Mouse (Mus musculus): ENCODE results near the gene Tymp. TPM values are rescaled to one million over a fixed set of nuclear protein-coding genes. Genes with fewer than 3 reads are reported as not detected.

The Tymp gene
- polyA plus RNA-seq, 1 experiment from 2014 or later, result 1.4 TPM

GRCm38 (mm10) chr15:89350447-89350846 lies 26.4 kb downstream of the Tymp start:
- 84% methylated on average over 5 of the region's 5 CpGs for WGBS
- Histone ChIP-seq H3K4me3 (replicated peaks) (no peak overlapping the region), H3K4me1 (replicated peaks) (peaks cover 8% of the 10 kb centered on the region), H3K27ac (no peak overlapping the region), H3K4me2 (replicated peaks) (no peak overlapping the region), H3K27me3 (replicated peaks) (no peaks in the 10 kb centered on the region), H3K9ac (no peak overlapping the region), H3K36me3 (peaks cover 35% of the 10 kb centered on the region), H3K9me3 (no peaks in the 10 kb centered on the region)
- no peak for ATAC-seq

GRCm38 (mm10) chr15:89343325-89343724 lies 33.5 kb downstream of the Tymp start:
- Histone ChIP-seq H3K36me3 (no peaks in the 10 kb centered on the region), H3K4me2 (replicated peaks) (no peak overlapping the region), H3K4me3 (replicated peaks) (no peak overlapping the region), H3K27me3 (replicated peaks) (no peaks in the 10 kb centered on the region), H3K9ac (no peak overlapping the region), H3K27ac (no peak overlapping the region), H3K9me3 (no peaks in the 10 kb centered on the region), H3K4me1 (replicated peaks) (no peaks in the 10 kb centered on the region)
- ATAC-seq, result no peak
- WGBS, result 86% methylated on average over 3 of the region's 3 CpGs

- Histone ChIP-seq H3K9ac (no peak overlapping the region), H3K27ac (no peak overlapping the region), H3K36me3 (no peaks in the 10 kb centered on the region), H3K9me3 (no peaks in the 10 kb centered on the region), H3K4me2 (replicated peaks) (no peak overlapping the region), H3K27me3 (replicated peaks) (no peaks in the 10 kb centered on the region), H3K4me1 (replicated peaks) (no peaks in the 10 kb centered on the region), H3K4me3 (replicated peaks) (no peak overlapping the region)
- ATAC-seq, result no peak
- WGBS, result 44% methylated on average over 1 of the region's 1 CpGs
Observed at GRCm38 (mm10) chr15:89341678-89342077, 35.2 kb downstream of the Tymp start.

- Histone ChIP-seq H3K4me3 (replicated peaks) (no peak overlapping the region), H3K4me1 (replicated peaks) (no peaks in the 10 kb centered on the region), H3K27ac (no peak overlapping the region), H3K27me3 (replicated peaks) (no peaks in the 10 kb centered on the region), H3K36me3 (no peaks in the 10 kb centered on the region), H3K9ac (no peak overlapping the region), H3K9me3 (no peaks in the 10 kb centered on the region), H3K4me2 (replicated peaks) (no peak overlapping the region)
- no peak for ATAC-seq
- 84% methylated on average over 3 of the region's 3 CpGs for WGBS
Observed at GRCm38 (mm10) chr15:89340136-89340535, 36.7 kb downstream of the Tymp start.

DNA sequence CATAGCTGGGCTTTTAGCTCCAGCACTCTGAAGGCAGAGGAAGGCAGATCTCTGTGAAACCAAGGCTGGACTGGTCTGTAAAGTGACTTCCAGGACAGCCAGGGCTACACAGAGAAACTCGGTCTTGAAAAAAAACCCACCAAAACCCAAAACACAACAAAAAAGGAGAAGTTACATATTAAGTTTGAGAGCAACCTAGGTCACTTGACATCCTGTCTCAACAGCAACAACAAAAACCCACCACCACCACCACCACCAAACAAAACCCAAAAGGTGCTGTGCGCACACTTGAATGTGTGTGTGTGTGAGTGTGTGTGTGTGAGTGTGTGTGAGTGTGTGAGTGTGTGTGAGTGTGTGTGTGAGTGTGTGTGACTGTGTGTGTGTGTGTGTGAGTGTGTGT lies 37.1 kb downstream of the Tymp start:
- H3K27me3 ChIP-seq (replicated peaks), result no peaks in the 10 kb centered on the region
- no peak overlapping the region for H3K9ac ChIP-seq
- no peaks in the 10 kb centered on the region for H3K4me1 ChIP-seq (replicated peaks)
- no peaks in the 10 kb centered on the region for H3K9me3 ChIP-seq
- WGBS, result 76% methylated on average over 2 of the region's 2 CpGs
- H3K4me2 ChIP-seq (replicated peaks), result no peak overlapping the region
- no peak overlapping the region for H3K4me3 ChIP-seq (replicated peaks)
- H3K36me3 ChIP-seq, result no peaks in the 10 kb centered on the region
- no peak for ATAC-seq
- no peak overlapping the region for H3K27ac ChIP-seq

- no peak for ATAC-seq
- Histone ChIP-seq H3K36me3 (no peaks in the 10 kb centered on the region), H3K27me3 (replicated peaks) (no peaks in the 10 kb centered on the region), H3K9ac (no peak overlapping the region), H3K27ac (no peak overlapping the region), H3K9me3 (no peaks in the 10 kb centered on the region), H3K4me1 (replicated peaks) (no peaks in the 10 kb centered on the region), H3K4me2 (replicated peaks) (no peak overlapping the region), H3K4me3 (replicated peaks) (no peak overlapping the region)
- 85% methylated on average over 14 of the region's 14 CpGs for WGBS
Observed at GRCm38 (mm10) chr15:89336422-89336821, 40.4 kb downstream of the Tymp start.

- H3K27ac ChIP-seq, result no peak overlapping the region
- no peak for ATAC-seq
- H3K4me1 ChIP-seq (replicated peaks), result no peaks in the 10 kb centered on the region
- H3K9me3 ChIP-seq, result no peaks in the 10 kb centered on the region
- H3K9ac ChIP-seq, result no peak overlapping the region
- H3K27me3 ChIP-seq (replicated peaks), result no peaks in the 10 kb centered on the region
- 80% methylated on average over 17 of the region's 17 CpGs for WGBS
- H3K4me2 ChIP-seq (replicated peaks), result no peak overlapping the region
- H3K4me3 ChIP-seq (replicated peaks), result no peak overlapping the region
- H3K36me3 ChIP-seq, result no peaks in the 10 kb centered on the region
Observed at GRCm38 (mm10) chr15:89334774-89335537, 41.9 kb downstream of the Tymp start.

- H3K4me1 ChIP-seq (replicated peaks), result no peaks in the 10 kb centered on the region
- H3K27ac ChIP-seq, result no peak within 1 kb of the TSS
- no peak within 1 kb of the TSS for H3K9ac ChIP-seq
- H3K4me2 ChIP-seq (replicated peaks), result no peak within 1 kb of the TSS
- H3K4me3 ChIP-seq (replicated peaks), result no peak within 1 kb of the TSS
- no peaks in the 10 kb centered on the region for H3K9me3 ChIP-seq
- H3K27me3 ChIP-seq (replicated peaks), result no peaks in the 10 kb centered on the region
- 85% methylated on average over 7 of the region's 7 CpGs for WGBS
- no peaks in the 10 kb centered on the region for H3K36me3 ChIP-seq
- ATAC-seq, result no peak
Observed at GRCm38 (mm10) chr15:89334271-89334670, 42.6 kb downstream of the Tymp start, which contains the start of gene Miox. Gene Miox (plus strand): TSS chr15:89334398.

DNA sequence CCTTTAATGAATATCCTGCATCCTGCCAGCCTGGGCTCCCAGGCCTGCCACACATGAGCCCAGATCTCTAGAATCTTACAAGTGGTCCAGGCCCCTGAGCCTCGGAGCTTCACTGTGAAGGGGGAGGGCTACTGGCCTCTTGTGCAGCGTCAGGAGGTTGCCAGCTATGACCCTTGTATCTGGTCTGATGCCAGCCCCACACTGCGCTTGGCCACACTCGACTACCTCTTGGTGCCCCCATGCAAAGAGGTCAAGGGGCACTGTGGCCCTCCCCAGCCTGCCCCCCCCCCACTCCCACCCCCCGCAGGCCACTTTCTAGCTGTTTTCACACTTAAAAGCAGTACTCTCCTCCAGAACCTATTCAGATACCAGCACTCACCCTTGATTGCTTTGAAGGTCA lies 50.4 kb downstream of the Tymp start:
- H3K9ac ChIP-seq, result no peak overlapping the region
- 63% methylated on average over 5 of the region's 5 CpGs for WGBS
- no peak for ATAC-seq

GRCm38 (mm10) chr15:89323656-89324055 lies 53.2 kb downstream of the Tymp start:
- 0 out of 2 replicates have a peak overlapping the region, but pooled peaks have one; percentile 61 for H3K4me2 ChIP-seq (replicated peaks)
- no peaks in the 10 kb centered on the region for H3K36me3 ChIP-seq
- 0 out of 2 replicates have a peak, but pooled peaks cover 6% of the 10 kb centered on the region for H3K4me1 ChIP-seq (replicated peaks)
- H3K9ac ChIP-seq, result no peak overlapping the region
- WGBS, result 89% methylated on average over 4 of the region's 4 CpGs
- H3K9me3 ChIP-seq, result no peaks in the 10 kb centered on the region
- peaks cover 12% of the 10 kb centered on the region for H3K27me3 ChIP-seq (replicated peaks)
- no peak overlapping the region for H3K4me3 ChIP-seq (replicated peaks)
- no peak for ATAC-seq
- no peak overlapping the region for H3K27ac ChIP-seq

More for the DNA sequence above, 50.4 kb downstream of the Tymp start:
- Histone ChIP-seq H3K9me3 (no peaks in the 10 kb centered on the region), H3K27ac (no peak overlapping the region), H3K4me1 (replicated peaks) (0 out of 2 replicates have a peak, but pooled peaks cover 6% of the 10 kb centered on the region), H3K4me3 (replicated peaks) (no peak overlapping the region), H3K4me2 (replicated peaks) (no peak overlapping the region), H3K27me3 (replicated peaks) (peaks cover 12% of the 10 kb centered on the region), H3K36me3 (no peaks in the 10 kb centered on the region)

DNA sequence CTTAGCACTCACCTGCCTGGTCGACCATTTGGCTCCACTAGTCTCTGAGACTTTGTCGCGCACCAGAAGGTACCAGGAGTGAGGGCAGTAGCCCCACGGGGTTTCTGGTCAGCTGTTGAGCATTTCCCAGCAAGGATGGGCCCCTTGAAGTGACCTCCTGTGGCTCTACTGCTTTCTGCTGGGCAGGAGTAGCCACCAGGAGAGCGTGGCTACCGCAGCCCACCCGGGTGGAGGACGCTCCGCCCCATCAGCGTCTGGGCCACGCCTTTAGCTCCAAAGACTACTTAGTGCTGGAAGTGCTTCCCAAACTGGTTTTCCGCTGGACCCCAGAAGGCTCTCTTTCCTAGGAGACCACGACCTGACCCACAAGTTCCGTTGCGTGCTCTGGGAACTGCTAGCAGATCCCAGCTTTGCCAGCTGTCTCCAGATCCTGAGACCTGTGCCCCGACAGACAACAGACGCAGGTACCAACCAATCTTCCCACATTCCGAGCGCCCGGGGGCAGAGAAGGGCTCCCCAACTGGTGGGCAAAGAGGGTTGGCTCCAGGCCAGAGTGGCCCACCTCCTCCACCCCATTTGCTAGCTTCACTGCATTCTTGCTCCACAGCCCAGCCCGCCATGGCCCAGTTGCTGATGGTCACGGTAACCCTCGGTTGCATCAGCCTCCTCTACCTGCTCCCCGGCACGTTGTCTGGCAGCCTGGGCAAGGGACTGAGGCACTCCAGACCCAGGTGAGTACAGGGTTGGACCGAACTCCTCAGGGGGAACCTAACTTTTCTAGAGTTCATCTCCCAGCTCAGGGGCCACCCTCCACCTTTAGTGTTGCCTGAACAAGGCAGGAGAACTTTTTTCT lies 53.9 kb downstream of the Tymp start, which contains the start of gene Adm2:
Gene Adm2, plus strand, starts transcription at position 51 of the 853 bp plus-strand sequence.
- Histone ChIP-seq H3K4me1 (replicated peaks) (0 out of 2 replicates have a peak, but pooled peaks cover 6% of the 10 kb centered on the region), H3K9ac (peak within 1 kb of the TSS; percentile 18; the same call in 1 of the 2 replicates), H3K9me3 (no peaks in the 10 kb centered on the region), H3K27me3 (replicated peaks) (peaks cover 12% of the 10 kb centered on the region), H3K36me3 (no peaks in the 10 kb centered on the region), H3K27ac (no peak within 1 kb of the TSS), H3K4me3 (replicated peaks) (peak within 1 kb of the TSS; percentile 29), H3K4me2 (replicated peaks) (peak within 1 kb of the TSS; percentile 61)
- ATAC-seq, result peak; percentile 62
- 6% methylated on average over 26 of the region's 26 CpGs for WGBS

Measured in intestine, embryonic 15.5 days (tissue).